Mouse (Mus musculus) megakaryocyte, embryonic 14.5 days (primary cell): ENCODE results near the gene Tmem240.

Source experiments
- FLI1 ChIP-seq: IDR thresholded peaks from 2 replicates; pipeline ENCODE4 v1.6.1; 2012; ENCODE audit warnings: low read length, inconsistent platforms, mixed read lengths
- GATA1 ChIP-seq: IDR thresholded peaks from 3 replicates; pipeline ENCODE4 v1.6.1; 2012; ENCODE audit warnings: mixed read lengths, low read length, inconsistent platforms, borderline replicate concordance

DNA sequence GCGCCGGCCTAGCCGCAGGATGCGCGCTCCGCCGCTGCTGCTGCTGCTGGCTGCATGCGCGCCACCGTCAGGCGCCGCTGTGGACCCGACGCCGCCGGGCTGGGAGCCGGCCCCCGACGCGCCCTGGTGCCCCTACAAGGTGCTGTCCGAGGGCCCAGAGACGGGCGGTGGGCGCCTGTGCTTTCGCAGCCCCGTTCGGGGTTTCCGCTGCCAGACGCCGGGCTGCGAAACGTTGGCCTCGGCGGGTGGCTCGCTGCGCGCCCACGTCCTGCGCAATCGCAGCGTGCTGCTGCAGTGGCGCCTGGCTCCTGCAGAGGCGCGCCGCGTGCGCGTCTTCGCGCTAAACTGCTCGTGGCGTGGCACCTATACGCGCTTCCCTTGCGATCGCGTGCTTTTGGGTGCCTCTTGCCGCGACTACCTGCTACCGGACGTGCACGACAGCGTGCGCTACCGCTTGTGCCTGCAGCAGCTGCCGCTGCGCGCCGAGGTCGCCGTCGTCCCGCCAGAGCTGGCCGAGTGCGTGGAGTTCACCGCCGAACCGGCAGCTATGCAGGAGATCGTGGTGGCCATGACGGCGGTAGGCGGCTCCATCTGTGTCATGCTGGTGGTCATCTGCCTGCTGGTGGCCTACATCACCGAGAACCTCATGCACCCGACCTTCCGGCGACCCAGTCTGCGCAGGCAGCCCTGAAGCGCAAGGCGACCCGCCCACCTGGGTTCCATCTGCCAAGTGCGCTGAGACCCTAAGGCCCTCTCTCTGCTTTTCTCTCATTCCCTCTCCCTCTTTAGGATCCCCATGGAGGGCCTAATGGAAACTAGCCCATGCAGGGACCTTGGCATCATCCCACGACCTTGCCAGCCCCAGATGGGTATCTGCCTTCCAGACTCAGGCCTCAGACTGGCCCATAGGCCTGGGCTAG lies 39.9 kb upstream of the Tmem240 start:
- TF ChIP-seq GATA1: no peak
- TF ChIP-seq FLI1: no peak
